13 mouse cellular contexts compared by ENCODE assay signal in the genomic region with DNA sequence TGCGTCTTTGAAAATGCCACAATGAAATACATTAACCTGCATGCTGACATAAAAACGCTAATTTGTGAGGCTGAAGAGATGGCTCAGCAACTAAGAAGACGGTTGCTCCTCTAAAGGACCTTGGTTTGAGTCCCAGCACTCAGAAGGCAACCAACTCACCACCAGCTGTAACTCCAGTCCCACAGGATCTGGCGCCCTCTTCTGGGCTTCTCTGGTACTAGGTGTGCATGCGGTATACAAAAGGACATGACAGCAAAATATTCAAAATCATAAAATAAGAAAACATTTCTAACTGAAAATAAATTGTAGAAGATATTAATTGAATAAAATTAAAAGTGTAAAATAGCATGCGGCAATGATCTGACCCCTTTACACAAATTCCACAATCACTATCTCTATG.
DNase-seq lines count a peak whose midpoint lies in the region; ATAC-seq and TF ChIP-seq lines count a peak whose summit lies in the region.
"Had no signal": no experiment of that assay in that cellular context is flagged by ENCODE, and none has a peak within 500 bp of the region (broad histone marks: within the 10 kb centered on the region; RNA-seq: fewer than 3 reads in every experiment).

No protein-coding gene starts in this region.

- no peak for ATAC-seq in intestine, postnatal 0 days
- no peak for ATAC-seq in intestine, embryonic 15.5 days
- ATAC-seq: liver, embryonic 12.5 days had no signal

- H3K4me2 ChIP-seq in intestine, postnatal 0 days (replicated peaks; ENCODE audit: low read depth) = no peak overlapping the region
- no peak overlapping the region for H3K4me2 ChIP-seq in intestine, embryonic 15.5 days (replicated peaks)
- H3K4me2 ChIP-seq: liver, embryonic 12.5 days had no signal

- H3K9me3 ChIP-seq in intestine, postnatal 0 days (ENCODE audit: control insufficient read depth) = no peaks in the 10 kb centered on the region
- no peaks in the 10 kb centered on the region for H3K9me3 ChIP-seq in intestine, embryonic 15.5 days

- H3K4me1 ChIP-seq in intestine, postnatal 0 days (replicated peaks; ENCODE audit: control insufficient read depth, insufficient read depth, low read length) = no peaks in the 10 kb centered on the region
- no peaks in the 10 kb centered on the region for H3K4me1 ChIP-seq in intestine, embryonic 15.5 days (replicated peaks)
- H3K4me1 ChIP-seq: liver, embryonic 12.5 days had no signal

- H3K27me3 ChIP-seq in intestine, postnatal 0 days (replicated peaks; ENCODE audit: control insufficient read depth, insufficient read depth, low read length) = no peaks in the 10 kb centered on the region
- H3K27me3 ChIP-seq in intestine, embryonic 15.5 days (replicated peaks) = no peaks in the 10 kb centered on the region
- H3K27me3 ChIP-seq: liver, embryonic 12.5 days had no signal

- no peak for TF ChIP-seq POLR2A in brain, embryonic 14.5 days (IDR thresholded peaks at IDR 0.05; ENCODE audit: borderline replicate concordance, extremely low read depth, insufficient read depth, insufficient read length, poor library complexity, severe bottlenecking)

- WGBS in intestine, postnatal 0 days = 87% methylated on average over 6 of the region's 6 CpGs
- 89% methylated on average over 6 of the region's 6 CpGs for WGBS in intestine, embryonic 15.5 days

- H3K36me3 ChIP-seq in intestine, postnatal 0 days (ENCODE audit: control insufficient read depth, insufficient read depth) = no peaks in the 10 kb centered on the region
- H3K36me3 ChIP-seq in intestine, embryonic 15.5 days = no peaks in the 10 kb centered on the region
- H3K36me3 ChIP-seq: G1E; liver, embryonic 12.5 days; midbrain, embryonic 10.5 days had no signal

- no peak overlapping the region for H3K4me3 ChIP-seq in intestine, postnatal 0 days (ENCODE audit: low read depth, low read length)
- H3K4me3 ChIP-seq in intestine, embryonic 15.5 days (replicated peaks) = no peak overlapping the region
- H3K4me3 ChIP-seq: liver, embryonic 12.5 days; midbrain, embryonic 10.5 days had no signal

- peak; percentile 48 for TF ChIP-seq CTCF in intestine, postnatal 0 days (IDR thresholded peaks at IDR 0.05; ENCODE audit: low read depth)
- peak; percentile 43; the same call in 1 of the 2 replicates for TF ChIP-seq CTCF in brain, embryonic 14.5 days (IDR thresholded peaks at IDR 0.05; ENCODE audit: borderline replicate concordance, extremely low read depth, insufficient read depth, insufficient read length)

- peak; percentile 16 for DNase-seq in lung, postnatal 36 days
- DNase-seq in lung, postnatal 4 days = no peak
- peak; percentile 19 for DNase-seq in ES-CJ7 (ENCODE audit: low read depth, low spot score)
- no peak for DNase-seq in brain, embryonic 14.5 days (ENCODE audit: low read depth)
- no peak for DNase-seq in urinary bladder, postnatal 10 days (ENCODE audit: low spot score)
- DNase-seq: adrenal gland, adult 8-10 months; cerebellum, adult 2 months; gastrocnemius, postnatal 14 days had no signal

- H3K9ac ChIP-seq in intestine, postnatal 0 days (ENCODE audit: low read depth, low read length) = no peak overlapping the region
- H3K9ac ChIP-seq in intestine, embryonic 15.5 days = no peak overlapping the region
- H3K9ac ChIP-seq: liver, embryonic 12.5 days had no signal

- no peak overlapping the region for H3K27ac ChIP-seq in intestine, postnatal 0 days (ENCODE audit: low read depth, low read length)
- no peak overlapping the region for H3K27ac ChIP-seq in intestine, embryonic 15.5 days
- H3K27ac ChIP-seq: liver, embryonic 12.5 days; midbrain, embryonic 10.5 days had no signal

Comparison
In these comparisons a context has a peak if more than half of its experiments do, and no peak if none do; other contexts are left out.
1. DNase-seq: peak in lung, postnatal 36 days (single experiment) and ES-CJ7 (single experiment); none in lung, postnatal 4 days (0 of 2), brain, embryonic 14.5 days (single experiment) and urinary bladder, postnatal 10 days (single experiment).